Mouse (Mus musculus) mouse trophoblast stem cell (cell line): Measurements from ENCODE around the gene Zan.

Experiments used
- in situ Hi-C, 2 experiments: fragments of 300-500 bp; cut with MseI, MboI; formaldehyde crosslinking; loops; 2 replicates in 1 of 2; 3 replicates in 1 of 2; pipeline ENCODE4 v1.15.1; 2025

Zan gene

GRCm38 (mm10) chr5:137419105-137419504 lies 57.8 kb downstream of the Zan start:
- in situ Hi-C loops: no loop called here

- in situ Hi-C loops: no loop called here
Measured at GRCm38 (mm10) chr5:137414253-137414652, 62.6 kb downstream of the Zan start.

GRCm38 (mm10) chr5:137411235-137411634 lies 65.6 kb downstream of the Zan start:
- in situ Hi-C loops: no loop called here

- in situ Hi-C loops: no loop called here
Measured at GRCm38 (mm10) chr5:137410549-137410948, 66.3 kb downstream of the Zan start.

DNA sequence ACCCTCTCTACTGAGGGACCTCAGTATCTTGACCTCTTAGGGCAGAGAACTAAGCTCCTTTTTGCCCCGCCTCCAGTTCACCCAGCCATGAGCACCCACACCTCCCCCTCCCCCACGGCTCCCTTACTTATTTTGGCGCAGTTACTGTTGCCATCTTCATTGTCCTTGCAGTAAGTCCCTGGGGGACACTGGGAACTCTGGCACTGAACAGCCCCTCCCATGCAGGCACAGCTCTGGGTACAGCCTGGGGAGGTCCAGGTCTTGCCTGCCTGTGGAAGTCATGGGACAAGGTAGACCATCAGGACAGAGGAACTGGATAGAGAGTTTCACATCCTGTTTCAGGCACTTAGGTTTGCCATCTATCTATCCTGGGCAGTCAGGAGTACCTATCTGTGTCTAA lies 66.8 kb downstream of the Zan start:
- in situ Hi-C loops: no loop called here

GRCm38 (mm10) chr5:137409451-137409850 lies 67.4 kb downstream of the Zan start:
- in situ Hi-C loops: no loop called here

- in situ Hi-C loops: no loop called here
Measured at GRCm38 (mm10) chr5:137404081-137404480, 72.8 kb downstream of the Zan start.

DNA sequence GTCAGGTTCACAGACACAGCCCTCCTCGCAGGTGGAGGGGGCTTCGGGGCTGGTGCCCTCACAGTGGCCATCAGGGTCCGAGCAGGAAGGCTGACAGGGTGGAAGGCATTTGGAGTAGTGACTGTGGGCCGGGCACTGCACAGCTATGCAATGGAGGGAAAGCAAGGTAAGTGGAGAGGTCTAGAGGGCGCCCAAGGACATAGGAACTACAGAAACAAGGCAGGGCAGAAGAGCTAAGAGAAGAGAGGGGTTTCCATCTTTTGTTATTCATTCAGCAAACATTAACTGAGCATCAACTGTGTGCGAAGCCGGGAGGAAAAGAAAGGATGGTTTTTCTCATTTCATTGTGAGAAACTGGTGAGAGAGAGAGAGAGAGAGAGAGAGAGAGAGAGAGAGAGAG lies 82.4 kb downstream of the Zan start:
- in situ Hi-C loops: no loop called here

- in situ Hi-C loops: no loop called here
Measured at GRCm38 (mm10) chr5:137391641-137392040, 85.2 kb downstream of the Zan start.

- in situ Hi-C loops: no loop called here
Measured at GRCm38 (mm10) chr5:137386712-137387111, 90.2 kb downstream of the Zan start.

- in situ Hi-C loops: no loop called here
Measured at GRCm38 (mm10) chr5:137383441-137383840, 93.4 kb downstream of the Zan start.

DNA sequence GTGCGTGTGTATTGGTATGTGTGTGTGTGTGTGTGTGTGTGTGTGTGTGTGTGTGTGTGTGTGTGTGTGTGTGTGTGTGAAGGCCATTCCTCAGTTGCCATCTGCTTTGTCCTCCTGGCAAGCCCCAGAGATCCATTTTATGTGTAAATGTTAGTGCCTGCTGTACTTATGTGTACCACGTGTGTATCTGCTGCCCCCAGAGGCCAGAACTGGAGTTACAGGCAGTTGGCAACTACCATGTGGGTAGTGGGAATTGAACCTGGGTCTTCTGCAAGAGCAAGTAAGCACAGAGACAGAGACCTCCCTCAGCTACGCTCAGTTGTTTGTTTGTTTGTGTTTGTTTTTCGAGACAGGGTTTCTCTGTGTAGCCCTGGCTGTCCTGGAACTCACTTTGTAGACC lies 95.7 kb downstream of the Zan start:
- in situ Hi-C loops: no loop called here

- in situ Hi-C loops: no loop called here
Measured at GRCm38 (mm10) chr5:137377603-137378002, 99.3 kb downstream of the Zan start.

- in situ Hi-C loops: no loop called here
Measured at GRCm38 (mm10) chr5:137377176-137377575, 99.7 kb downstream of the Zan start.

DNA sequence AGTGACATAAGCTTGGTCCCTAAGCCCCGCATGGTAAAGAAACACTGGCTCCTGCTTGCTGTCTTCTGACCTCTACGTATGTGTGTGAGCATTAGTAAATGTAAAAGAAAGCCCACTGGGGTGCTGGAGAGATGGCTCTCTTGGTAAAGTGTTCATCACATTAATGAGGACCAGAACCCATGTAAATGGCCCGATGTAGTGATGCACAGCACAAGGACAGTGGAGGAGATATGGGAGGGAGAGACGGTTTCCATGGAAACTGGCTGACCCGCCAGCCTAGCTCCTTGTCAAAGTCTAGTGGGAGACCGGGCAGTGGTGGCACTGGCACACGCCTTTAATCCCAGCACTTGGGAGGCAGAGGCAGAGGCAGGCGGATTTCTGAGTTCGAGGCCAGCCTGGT lies 100.1 kb downstream of the Zan start:
- in situ Hi-C loops: no loop called here

DNA sequence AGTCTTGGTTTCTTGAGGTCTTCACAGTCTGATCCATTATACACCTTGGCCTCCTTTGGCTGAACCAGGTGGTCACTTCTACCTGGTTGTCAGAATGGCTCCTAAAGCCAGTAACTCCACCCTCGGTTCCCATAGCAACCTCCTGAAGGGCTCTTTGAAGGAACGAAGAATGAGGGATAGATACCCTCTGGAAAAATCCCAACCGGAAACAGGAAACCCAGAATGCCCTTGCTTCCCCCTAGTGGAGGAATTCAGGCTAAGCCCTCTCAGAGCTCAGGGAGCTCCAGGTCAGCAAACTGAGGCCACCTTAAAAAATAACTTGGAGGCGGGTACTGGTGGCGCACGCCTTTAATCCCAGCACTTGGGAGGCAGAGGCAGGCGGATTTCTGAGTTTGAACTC lies 100.7 kb downstream of the Zan start:
- in situ Hi-C loops: no loop called here

- in situ Hi-C loops: no loop called here
Measured at GRCm38 (mm10) chr5:137375627-137376026, 101.2 kb downstream of the Zan start.

- in situ Hi-C loops: no loop called here
Measured at GRCm38 (mm10) chr5:137374521-137375080, 102.3 kb downstream of the Zan start.

GRCm38 (mm10) chr5:137373371-137373950 lies 103.4 kb downstream of the Zan start:
- in situ Hi-C loops: no loop called here

DNA sequence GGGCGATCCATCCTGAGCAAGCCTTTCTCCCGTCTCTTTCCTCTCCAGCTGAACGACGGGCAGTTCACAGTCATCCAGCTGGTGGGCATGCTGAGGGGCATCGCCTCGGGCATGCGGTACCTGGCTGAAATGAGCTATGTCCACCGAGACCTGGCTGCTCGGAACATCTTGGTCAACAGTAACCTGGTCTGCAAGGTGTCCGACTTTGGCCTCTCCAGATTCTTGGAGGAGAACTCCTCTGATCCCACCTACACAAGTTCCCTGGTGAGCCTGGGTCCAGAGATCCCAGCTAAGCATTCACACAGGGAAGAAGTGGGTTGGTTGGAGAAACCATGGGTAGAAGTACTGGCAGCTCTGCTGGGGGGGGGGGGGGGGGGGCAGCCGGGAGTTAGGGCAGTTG lies 107.2 kb downstream of the Zan start:
- in situ Hi-C loops: no loop called here

DNA sequence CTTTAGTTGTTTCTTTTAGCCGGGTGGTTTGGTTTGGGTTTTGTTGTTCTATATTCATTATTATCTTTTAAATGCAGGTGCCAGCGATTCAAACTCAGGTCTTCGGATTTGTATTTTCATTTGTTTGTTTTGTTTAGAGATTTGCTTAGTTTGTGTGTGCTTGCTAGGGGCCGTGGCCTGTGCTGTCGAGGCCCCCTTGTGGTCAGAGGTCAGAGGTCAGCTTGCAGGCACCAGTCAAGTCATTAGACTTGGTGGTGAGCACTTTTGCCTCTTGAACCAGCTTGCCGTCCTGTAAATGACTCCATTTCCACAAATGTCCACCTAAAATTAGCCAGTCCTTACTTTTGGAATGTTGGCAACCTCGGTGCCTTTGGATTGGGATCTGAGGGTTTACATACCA lies 118.5 kb downstream of the Zan start:
- in situ Hi-C loops: no loop called here

GRCm38 (mm10) chr5:137354091-137354490 lies 122.8 kb downstream of the Zan start:
- in situ Hi-C loops: no loop called here

GRCm38 (mm10) chr5:137352011-137352975 lies 124.6 kb downstream of the Zan start:
- in situ Hi-C loops: no loop called here
